Mouse (Mus musculus) lung, postnatal 0 days (tissue): ENCODE results near the gene Sorcs2.

Experiments
- CTCF ChIP-seq: IDR thresholded peaks from 2 replicates; pipeline ENCODE4 v1.5.1; 2016; ENCODE audit warnings: antibody characterized with exemption, mild to moderate bottlenecking
- EP300 ChIP-seq: IDR thresholded peaks from 2 replicates; pipeline ENCODE4 v1.6.1; 2016; ENCODE audit warnings: antibody characterized with exemption, mild to moderate bottlenecking, control low read depth

DNA sequence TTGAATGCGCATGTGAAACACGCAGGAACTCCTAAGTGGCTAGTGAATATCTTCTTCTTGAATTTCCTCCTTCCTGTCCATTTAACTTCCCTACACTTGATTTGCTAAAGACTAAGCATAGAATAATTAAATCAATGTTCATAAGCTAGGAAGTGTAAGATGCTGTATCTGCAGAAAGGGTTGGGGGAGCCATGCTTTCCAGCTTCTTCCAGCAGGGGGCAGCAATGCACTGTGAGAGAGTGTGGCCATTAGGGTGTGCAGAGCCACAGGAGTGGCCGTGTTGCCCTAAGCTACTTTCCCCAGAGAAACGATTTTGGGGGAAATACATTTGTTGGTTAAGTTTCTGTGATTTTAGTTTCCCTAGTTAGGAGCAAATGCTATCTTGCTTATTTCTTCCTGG, 416.0 kb downstream of the Sorcs2 start:
- TF ChIP-seq EP300 (no peak), CTCF (peak; percentile 96)
